Mouse (Mus musculus): ENCODE results near the gene Tsen54. TPM values are rescaled to one million over a fixed set of nuclear protein-coding genes. Genes with fewer than 3 reads are reported as not detected.
A peak's percentile ranks its signal among the peaks of the same experiment; 100 is the strongest.

Tsen54 gene
- polyA plus RNA-seq, 1 experiment: not detected

GRCm38 (mm10) chr11:115819915-115820623 is 5.5 kb downstream of the Tsen54 start:
- Histone ChIP-seq H3K4me3 (ENCODE audit: insufficient read depth, low read depth, low read length) (no peak overlapping the region), H3K4me1 (ENCODE audit: control insufficient read depth, insufficient read depth, low read length) (peaks cover 24% of the 10 kb centered on the region), H3K27ac (ENCODE audit: insufficient read depth, low read depth, low read length) (no peak overlapping the region)
- WGBS: 92% methylated on average over 16 of the region's 16 CpGs
- TF ChIP-seq CTCF (IDR thresholded peaks at IDR 0.05; ENCODE audit: insufficient read depth, low read depth, low read length) (no peak), POLR2A (IDR thresholded peaks at IDR 0.05; ENCODE audit: insufficient read depth, low read depth, low read length) (no peak)

DNA sequence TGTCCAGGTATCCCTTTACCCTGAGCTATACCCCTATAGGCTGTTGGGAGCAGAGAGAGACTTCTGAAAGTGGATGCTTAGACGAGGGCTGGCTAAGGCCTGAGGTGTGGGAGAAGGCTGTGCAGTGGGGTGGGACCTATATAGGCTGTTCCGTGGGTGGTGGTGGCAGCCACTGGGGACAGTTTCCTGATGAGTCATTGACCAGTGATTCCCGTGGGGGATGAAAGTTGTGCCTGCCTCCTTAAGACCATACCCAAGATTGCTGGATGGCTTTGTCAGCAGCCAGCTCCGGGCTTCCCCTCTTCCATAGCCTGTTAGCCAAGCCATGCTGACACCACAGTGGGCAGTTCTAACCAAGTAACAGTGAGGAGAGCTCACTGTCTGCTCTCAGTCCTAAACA is 6.5 kb downstream of the Tsen54 start:
- Histone ChIP-seq H3K4me1 (ENCODE audit: control insufficient read depth, insufficient read depth, low read length) (peaks cover 18% of the 10 kb centered on the region), H3K4me3 (ENCODE audit: insufficient read depth, low read depth, low read length) (no peak overlapping the region), H3K27ac (ENCODE audit: insufficient read depth, low read depth, low read length) (no peak overlapping the region)
- WGBS: 53% methylated on average over 4 of the region's 4 CpGs
- no peak for TF ChIP-seq POLR2A (IDR thresholded peaks at IDR 0.05; ENCODE audit: insufficient read depth, low read depth, low read length)
- TF ChIP-seq CTCF (IDR thresholded peaks at IDR 0.05; ENCODE audit: insufficient read depth, low read depth, low read length): no peak

DNA sequence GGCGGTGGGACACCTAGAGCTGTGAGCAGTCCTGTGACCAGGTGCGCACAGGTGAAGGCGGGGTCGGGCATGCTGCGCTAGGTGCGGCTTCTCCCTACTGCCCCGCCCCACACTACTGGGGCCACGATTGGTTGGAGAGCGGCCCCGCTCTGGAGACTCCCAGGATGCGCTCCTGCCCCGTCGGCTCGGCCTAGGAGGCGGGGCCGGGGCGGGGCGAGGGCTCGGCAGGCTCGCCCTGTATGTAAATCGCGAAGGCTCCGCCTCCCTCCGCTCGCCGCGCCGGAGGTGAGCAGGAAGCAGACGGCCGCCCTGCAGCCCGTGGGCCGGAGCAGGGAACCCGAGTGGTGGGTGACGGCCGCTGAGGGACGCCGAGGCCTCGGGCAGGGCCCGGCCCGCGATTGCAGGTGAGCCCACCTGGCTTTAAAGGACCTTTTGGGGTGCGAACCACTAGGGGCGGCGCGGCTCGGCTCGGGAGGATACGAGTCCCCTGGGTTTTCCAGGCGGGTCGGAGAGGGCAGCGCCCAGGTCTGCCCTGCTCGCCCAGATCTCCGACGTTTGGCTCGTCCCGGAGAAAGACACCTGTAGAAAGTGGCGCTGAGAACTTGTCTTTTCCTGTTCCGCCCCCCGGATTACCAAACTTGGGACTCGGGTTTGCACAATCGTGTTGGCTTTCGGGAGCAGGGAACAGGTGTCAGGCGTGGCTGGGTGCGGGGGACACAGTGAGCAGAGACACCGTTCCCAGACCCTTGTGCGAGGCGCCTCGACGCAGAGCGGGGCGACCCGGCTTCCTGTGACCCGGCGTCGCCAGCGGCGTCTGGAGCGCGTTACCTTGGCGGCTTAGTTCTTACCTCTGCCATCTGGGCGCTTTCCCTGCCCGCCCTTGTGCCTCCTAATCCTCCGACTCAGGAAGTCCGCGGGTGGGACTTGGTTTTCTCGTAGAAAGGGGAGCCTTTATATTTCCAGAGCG is 9.5 kb downstream of the Tsen54 start, which contains the start of gene Llgl2:
TSS of gene Llgl2 (plus strand) at position 276 of the 967 bp plus-strand sequence.
- TF ChIP-seq POLR2A (IDR thresholded peaks at IDR 0.05; ENCODE audit: insufficient read depth, low read depth, low read length): no peak
- TF ChIP-seq CTCF (IDR thresholded peaks at IDR 0.05; ENCODE audit: insufficient read depth, low read depth, low read length): no peak
- Histone ChIP-seq H3K27ac (ENCODE audit: insufficient read depth, low read depth, low read length) (no peak within 1 kb of the TSS), H3K4me1 (ENCODE audit: control insufficient read depth, insufficient read depth, low read length) (peaks cover 18% of the 10 kb centered on the region), H3K4me3 (ENCODE audit: insufficient read depth, low read depth, low read length) (peak within 1 kb of the TSS; percentile 64)
- under 1% methylated on average over 87 of the region's 87 CpGs for WGBS

DNA sequence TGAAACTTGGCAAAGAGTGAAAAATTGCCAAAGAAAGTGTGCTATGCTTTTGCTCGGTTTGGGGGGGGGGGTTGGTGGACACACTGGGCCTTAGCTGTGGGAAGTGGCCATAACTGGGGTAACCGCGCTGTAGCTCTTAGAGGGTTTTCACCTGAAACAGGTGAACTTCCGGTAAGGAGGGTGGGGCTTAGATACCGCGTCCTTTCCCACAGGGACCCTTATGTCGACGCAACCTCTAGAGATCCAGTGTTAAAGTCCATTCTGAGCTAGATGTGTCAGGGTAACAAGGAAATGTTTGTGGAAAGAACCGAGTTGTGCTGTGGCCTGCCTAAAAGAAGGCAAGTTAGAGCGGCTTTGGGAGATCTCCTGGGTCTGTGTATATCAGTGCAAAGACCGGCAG is 10.3 kb downstream of the Tsen54 start:
- no peak overlapping the region for H3K27ac ChIP-seq (ENCODE audit: insufficient read depth, low read depth, low read length)
- H3K4me1 ChIP-seq (ENCODE audit: control insufficient read depth, insufficient read depth, low read length): peaks cover 18% of the 10 kb centered on the region
- H3K4me3 ChIP-seq (ENCODE audit: insufficient read depth, low read depth, low read length): no peak overlapping the region
- TF ChIP-seq POLR2A (IDR thresholded peaks at IDR 0.05; ENCODE audit: insufficient read depth, low read depth, low read length) (no peak), CTCF (IDR thresholded peaks at IDR 0.05; ENCODE audit: insufficient read depth, low read depth, low read length) (no peak)
- WGBS: 35% methylated on average over 11 of the region's 11 CpGs

DNA sequence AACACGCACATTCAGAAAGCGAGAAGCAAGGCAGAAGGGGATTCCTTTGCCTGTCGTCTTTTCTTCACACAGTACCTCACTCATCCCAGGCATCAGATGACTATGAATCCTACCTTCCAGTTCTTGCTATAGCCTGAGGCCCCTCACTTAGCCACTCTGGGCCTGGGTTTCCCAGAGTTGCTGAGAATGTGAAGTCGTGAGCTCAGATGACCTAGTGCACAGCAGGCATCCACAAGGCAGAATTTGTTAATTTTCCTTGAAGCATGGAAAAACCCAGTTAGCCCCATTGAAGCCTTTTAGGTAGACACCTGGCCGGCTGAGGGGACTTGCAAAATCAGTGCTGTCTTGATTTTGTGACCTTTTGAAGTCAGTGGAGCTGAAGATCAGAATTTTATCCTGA is 12.0 kb downstream of the Tsen54 start:
- peaks cover 11% of the 10 kb centered on the region for H3K4me1 ChIP-seq (ENCODE audit: control insufficient read depth, insufficient read depth, low read length)
- H3K27ac ChIP-seq (ENCODE audit: insufficient read depth, low read depth, low read length): no peak overlapping the region
- 71% methylated on average over 5 of the region's 5 CpGs for WGBS
- H3K4me3 ChIP-seq (ENCODE audit: insufficient read depth, low read depth, low read length): no peak overlapping the region
- TF ChIP-seq CTCF (IDR thresholded peaks at IDR 0.05; ENCODE audit: insufficient read depth, low read depth, low read length): no peak
- TF ChIP-seq POLR2A (IDR thresholded peaks at IDR 0.05; ENCODE audit: insufficient read depth, low read depth, low read length): no peak

GRCm38 (mm10) chr11:115827624-115828023 is 13.1 kb downstream of the Tsen54 start:
- no peak overlapping the region for H3K27ac ChIP-seq (ENCODE audit: insufficient read depth, low read depth, low read length)
- TF ChIP-seq POLR2A (IDR thresholded peaks at IDR 0.05; ENCODE audit: insufficient read depth, low read depth, low read length): no peak
- no peak for TF ChIP-seq CTCF (IDR thresholded peaks at IDR 0.05; ENCODE audit: insufficient read depth, low read depth, low read length)
- 90% methylated on average over 6 of the region's 6 CpGs for WGBS
- peaks cover 11% of the 10 kb centered on the region for H3K4me1 ChIP-seq (ENCODE audit: control insufficient read depth, insufficient read depth, low read length)
- no peak overlapping the region for H3K4me3 ChIP-seq (ENCODE audit: insufficient read depth, low read depth, low read length)

GRCm38 (mm10) chr11:115829036-115829435 is 14.5 kb downstream of the Tsen54 start:
- peaks cover 5% of the 10 kb centered on the region for H3K4me1 ChIP-seq (ENCODE audit: control insufficient read depth, insufficient read depth, low read length)
- TF ChIP-seq CTCF (IDR thresholded peaks at IDR 0.05; ENCODE audit: insufficient read depth, low read depth, low read length): no peak
- no peak for TF ChIP-seq POLR2A (IDR thresholded peaks at IDR 0.05; ENCODE audit: insufficient read depth, low read depth, low read length)
- 83% methylated on average over 4 of the region's 4 CpGs for WGBS
- H3K4me3 ChIP-seq (ENCODE audit: insufficient read depth, low read depth, low read length): no peak overlapping the region
- no peak overlapping the region for H3K27ac ChIP-seq (ENCODE audit: insufficient read depth, low read depth, low read length)

DNA sequence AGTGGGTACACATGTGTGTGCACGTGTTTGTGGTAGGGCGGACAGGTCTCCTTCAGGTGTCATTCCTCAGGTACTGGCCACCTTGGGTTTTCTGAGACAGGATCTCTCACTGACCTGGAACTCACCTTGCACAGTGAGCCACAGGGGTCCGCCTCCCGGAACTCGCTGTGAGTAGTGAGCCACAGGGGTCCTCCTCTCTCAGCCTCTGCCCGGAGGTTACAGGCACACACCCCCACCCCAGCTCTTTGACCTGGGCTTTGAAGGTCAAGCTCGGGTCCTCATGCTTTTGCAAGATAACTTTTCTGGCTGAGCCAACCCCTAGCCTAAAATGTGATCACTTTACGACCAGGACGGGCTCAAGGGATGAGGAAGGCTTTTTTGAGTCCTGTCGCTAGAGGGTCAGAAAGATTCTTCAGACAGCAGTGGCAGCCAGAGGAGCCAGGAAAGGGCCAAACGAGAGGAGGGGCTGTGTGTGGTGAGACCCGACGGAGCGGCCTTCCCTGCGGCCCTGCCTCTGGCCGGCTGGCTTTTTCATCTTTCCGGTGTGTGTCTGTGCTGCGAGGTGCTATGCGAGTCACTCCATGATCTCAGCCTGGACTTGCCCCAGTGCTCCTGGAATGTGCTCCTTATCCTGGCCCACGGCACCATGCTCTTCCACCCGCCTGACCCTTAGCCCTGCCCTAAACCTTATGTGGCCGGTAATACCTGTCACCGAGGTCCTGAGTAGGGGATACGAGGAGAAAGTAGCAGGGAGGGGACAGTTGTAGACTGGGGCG is 16.2 kb downstream of the Tsen54 start:
- H3K4me3 ChIP-seq (ENCODE audit: insufficient read depth, low read depth, low read length): no peak overlapping the region
- no peak overlapping the region for H3K27ac ChIP-seq (ENCODE audit: insufficient read depth, low read depth, low read length)
- 49% methylated on average over 25 of the region's 25 CpGs for WGBS
- peaks cover 2% of the 10 kb centered on the region; the same call in 1 of the 2 replicates for H3K4me1 ChIP-seq (ENCODE audit: control insufficient read depth, insufficient read depth, low read length)
- no peak for TF ChIP-seq CTCF (IDR thresholded peaks at IDR 0.05; ENCODE audit: insufficient read depth, low read depth, low read length)
- TF ChIP-seq POLR2A (IDR thresholded peaks at IDR 0.05; ENCODE audit: insufficient read depth, low read depth, low read length): no peak

All from olfactory bulb, adult 2 months (tissue).